Comparison of ENCODE assay signal across 12 mouse cellular contexts in the genomic region with DNA sequence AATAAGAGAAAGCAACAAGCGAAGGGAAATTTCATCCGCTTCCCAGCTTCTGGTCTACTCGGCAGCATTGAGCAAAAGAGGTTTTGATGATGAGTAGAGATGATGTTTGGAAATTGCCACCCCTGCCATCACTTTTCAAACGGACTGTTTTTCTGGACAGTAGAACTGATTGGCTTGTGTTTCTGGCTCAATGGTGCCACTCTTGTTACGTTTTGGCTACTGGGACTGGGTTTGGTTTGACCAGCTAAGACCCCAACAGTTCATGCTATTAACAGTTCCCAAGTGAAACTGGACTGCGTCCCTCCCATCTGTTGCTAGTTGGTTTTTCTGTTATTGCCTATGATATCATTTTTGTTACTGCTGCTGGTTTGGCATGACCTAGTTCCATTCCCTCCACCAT.
"Had no signal": no experiment of that assay in that cellular context is flagged by ENCODE, and none has a peak within 500 bp of the region (broad histone marks: within the 10 kb centered on the region; RNA-seq: fewer than 3 reads in every experiment).

No protein-coding gene starts in this region.

- DNase-seq: retina, postnatal 1 day; right cerebral cortex, adult 18-20 months; right cerebral cortex, postnatal 14 days; right cerebral cortex, postnatal 25 days; right cerebral cortex, postnatal 4 days; spleen, adult 18-20 months; thymus, adult 18-20 months; thymus, adult 2 months; thymus, postnatal 14 days; thymus, postnatal 25 days; thymus, postnatal 36 days; thymus, postnatal 4 days had no signal
